Mouse (Mus musculus): ENCODE results near the gene Chd3. TPM values are rescaled to one million over a fixed set of nuclear protein-coding genes. Genes with fewer than 3 reads are reported as not detected.

Chd3 gene
- polyA plus RNA-seq, 1 experiment, result 25.7 TPM

- no peak overlapping the region for H3K4me3 ChIP-seq (ENCODE audit: low read depth, low read length)
- no peaks in the 10 kb centered on the region for H3K36me3 ChIP-seq (ENCODE audit: control insufficient read depth, insufficient read depth, low read length, poor library complexity, severe bottlenecking)
- H3K27ac ChIP-seq (ENCODE audit: insufficient read depth, low read length), result no peak overlapping the region
- H3K9me3 ChIP-seq (replicated peaks; ENCODE audit: control insufficient read depth, insufficient read depth, low read length, poor library complexity, severe bottlenecking), result no peaks in the 10 kb centered on the region
- peaks cover 14% of the 10 kb centered on the region for H3K27me3 ChIP-seq (ENCODE audit: control insufficient read depth, insufficient read depth, low read length, poor library complexity, severe bottlenecking)
- no peaks in the 10 kb centered on the region for H3K4me1 ChIP-seq (ENCODE audit: control insufficient read depth, insufficient read depth, low read length)
- no peak for TF ChIP-seq CTCF (IDR thresholded peaks at IDR 0.05; ENCODE audit: low read depth, low read length)
- no peak for TF ChIP-seq EP300 (IDR thresholded peaks at IDR 0.05; ENCODE audit: insufficient read depth, low read depth, low read length)
- no peak for TF ChIP-seq POLR2A (IDR thresholded peaks at IDR 0.05; ENCODE audit: insufficient read depth, low read length)
- no peak overlapping the region for H3K9ac ChIP-seq (ENCODE audit: low read depth, poor library complexity, severe bottlenecking)
Observed at GRCm38 (mm10) chr11:69372056-69372779, 3.0 kb upstream of the Chd3 start.

GRCm38 (mm10) chr11:69371601-69372000 is 2.4 kb upstream of the Chd3 start:
- no peaks in the 10 kb centered on the region for H3K4me1 ChIP-seq (ENCODE audit: control insufficient read depth, insufficient read depth, low read length)
- no peaks in the 10 kb centered on the region for H3K36me3 ChIP-seq (ENCODE audit: control insufficient read depth, insufficient read depth, low read length, poor library complexity, severe bottlenecking)
- H3K9ac ChIP-seq (ENCODE audit: low read depth, poor library complexity, severe bottlenecking), result no peak overlapping the region
- peaks cover 14% of the 10 kb centered on the region for H3K27me3 ChIP-seq (ENCODE audit: control insufficient read depth, insufficient read depth, low read length, poor library complexity, severe bottlenecking)
- H3K4me3 ChIP-seq (ENCODE audit: low read depth, low read length), result no peak overlapping the region
- H3K9me3 ChIP-seq (replicated peaks; ENCODE audit: control insufficient read depth, insufficient read depth, low read length, poor library complexity, severe bottlenecking), result no peaks in the 10 kb centered on the region
- no peak for TF ChIP-seq EP300 (IDR thresholded peaks at IDR 0.05; ENCODE audit: insufficient read depth, low read depth, low read length)
- TF ChIP-seq POLR2A (IDR thresholded peaks at IDR 0.05; ENCODE audit: insufficient read depth, low read length), result no peak
- no peak for TF ChIP-seq CTCF (IDR thresholded peaks at IDR 0.05; ENCODE audit: low read depth, low read length)
- no peak overlapping the region for H3K27ac ChIP-seq (ENCODE audit: insufficient read depth, low read length)

DNA sequence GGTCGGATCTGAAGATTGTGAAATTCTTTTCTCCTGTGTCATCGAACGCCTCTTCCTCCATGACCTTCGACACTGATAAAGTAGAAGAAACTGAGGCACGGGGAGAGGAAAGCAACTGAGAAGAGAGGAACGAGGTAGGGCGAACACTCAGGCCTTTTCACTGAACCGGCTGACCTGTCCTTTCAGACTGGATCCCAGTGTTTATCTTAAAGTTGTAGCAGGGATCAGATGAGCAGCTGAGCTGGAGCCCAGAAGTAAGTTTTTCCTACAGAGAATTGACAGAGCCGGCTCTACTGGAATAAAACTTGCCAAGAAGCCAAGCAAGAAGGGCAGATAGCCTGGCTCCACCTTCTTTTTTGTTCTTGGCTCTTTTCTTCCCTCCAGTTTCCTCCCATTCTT is 1.6 kb upstream of the Chd3 start:
- no peaks in the 10 kb centered on the region for H3K9me3 ChIP-seq (replicated peaks; ENCODE audit: control insufficient read depth, insufficient read depth, low read length, poor library complexity, severe bottlenecking)
- H3K36me3 ChIP-seq (ENCODE audit: control insufficient read depth, insufficient read depth, low read length, poor library complexity, severe bottlenecking), result no peaks in the 10 kb centered on the region
- TF ChIP-seq CTCF (IDR thresholded peaks at IDR 0.05; ENCODE audit: low read depth, low read length) (no peak), EP300 (IDR thresholded peaks at IDR 0.05; ENCODE audit: insufficient read depth, low read depth, low read length) (no peak), POLR2A (IDR thresholded peaks at IDR 0.05; ENCODE audit: insufficient read depth, low read length) (no peak)
- H3K9ac ChIP-seq (ENCODE audit: low read depth, poor library complexity, severe bottlenecking), result no peak overlapping the region
- H3K4me1 ChIP-seq (ENCODE audit: control insufficient read depth, insufficient read depth, low read length), result no peaks in the 10 kb centered on the region
- no peak overlapping the region for H3K4me3 ChIP-seq (ENCODE audit: low read depth, low read length)
- peaks cover 14% of the 10 kb centered on the region for H3K27me3 ChIP-seq (ENCODE audit: control insufficient read depth, insufficient read depth, low read length, poor library complexity, severe bottlenecking)
- peak overlapping the region; percentile 15; the same call in 1 of the 2 replicates for H3K27ac ChIP-seq (ENCODE audit: insufficient read depth, low read length)

DNA sequence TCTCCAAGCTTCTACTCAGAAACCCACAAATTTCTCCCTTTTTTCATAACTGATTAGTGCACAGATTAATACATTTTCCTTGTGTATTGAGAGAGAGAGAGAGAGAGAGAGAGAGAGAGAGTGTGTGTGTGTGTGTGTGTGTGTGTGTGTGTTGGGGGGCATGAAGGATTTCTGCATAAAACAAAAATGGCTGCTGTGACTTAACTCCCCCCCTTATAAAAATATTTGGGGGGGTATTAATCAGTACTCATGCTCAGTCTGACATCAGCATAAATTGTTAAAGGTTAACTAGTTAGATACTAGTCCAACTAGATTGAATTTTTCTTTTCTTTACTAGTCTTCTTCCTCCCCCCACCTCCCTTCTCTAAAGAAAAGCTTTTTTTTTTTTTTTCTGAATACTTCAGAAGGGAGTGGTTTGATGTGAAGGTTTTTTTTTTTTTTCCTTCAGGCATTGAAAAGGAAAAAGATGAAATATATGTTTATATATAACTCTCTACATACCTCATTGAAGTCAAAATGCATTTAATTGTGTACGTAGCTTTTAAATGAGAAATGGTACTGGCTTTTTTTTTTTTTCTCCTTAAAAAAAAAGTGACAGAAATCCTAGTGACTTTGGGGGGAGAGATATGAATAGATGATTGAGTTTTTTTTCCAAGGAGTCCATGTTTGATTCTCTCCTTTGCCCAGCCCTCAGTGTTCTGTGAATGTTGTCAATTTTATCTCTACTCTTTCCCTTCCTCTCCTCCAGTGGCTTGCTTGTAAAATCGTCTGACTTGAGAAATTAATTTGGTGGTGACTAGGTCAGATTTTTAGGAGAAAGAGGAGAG is 997 bp upstream of the Chd3 start:
- peak overlapping the region; percentile 15; the same call in 1 of the 2 replicates for H3K27ac ChIP-seq (ENCODE audit: insufficient read depth, low read length)
- peaks cover 14% of the 10 kb centered on the region for H3K27me3 ChIP-seq (ENCODE audit: control insufficient read depth, insufficient read depth, low read length, poor library complexity, severe bottlenecking)
- no peak overlapping the region for H3K4me3 ChIP-seq (ENCODE audit: low read depth, low read length)
- no peak overlapping the region for H3K9ac ChIP-seq (ENCODE audit: low read depth, poor library complexity, severe bottlenecking)
- TF ChIP-seq POLR2A (IDR thresholded peaks at IDR 0.05; ENCODE audit: insufficient read depth, low read length) (no peak), CTCF (IDR thresholded peaks at IDR 0.05; ENCODE audit: low read depth, low read length) (no peak), EP300 (IDR thresholded peaks at IDR 0.05; ENCODE audit: insufficient read depth, low read depth, low read length) (no peak)
- no peaks in the 10 kb centered on the region for H3K4me1 ChIP-seq (ENCODE audit: control insufficient read depth, insufficient read depth, low read length)
- H3K36me3 ChIP-seq (ENCODE audit: control insufficient read depth, insufficient read depth, low read length, poor library complexity, severe bottlenecking), result no peaks in the 10 kb centered on the region
- H3K9me3 ChIP-seq (replicated peaks; ENCODE audit: control insufficient read depth, insufficient read depth, low read length, poor library complexity, severe bottlenecking), result no peaks in the 10 kb centered on the region

- no peak for TF ChIP-seq POLR2A (IDR thresholded peaks at IDR 0.05; ENCODE audit: insufficient read depth, low read length)
- TF ChIP-seq EP300 (IDR thresholded peaks at IDR 0.05; ENCODE audit: insufficient read depth, low read depth, low read length), result no peak
- TF ChIP-seq CTCF (IDR thresholded peaks at IDR 0.05; ENCODE audit: low read depth, low read length), result no peak
- Histone ChIP-seq H3K27ac (ENCODE audit: insufficient read depth, low read length) (no peak overlapping the region), H3K4me1 (ENCODE audit: control insufficient read depth, insufficient read depth, low read length) (peaks cover 4% of the 10 kb centered on the region), H3K36me3 (ENCODE audit: control insufficient read depth, insufficient read depth, low read length, poor library complexity, severe bottlenecking) (no peaks in the 10 kb centered on the region), H3K9me3 (replicated peaks; ENCODE audit: control insufficient read depth, insufficient read depth, low read length, poor library complexity, severe bottlenecking) (no peaks in the 10 kb centered on the region), H3K4me3 (ENCODE audit: low read depth, low read length) (peak overlapping the region; percentile 81), H3K27me3 (ENCODE audit: control insufficient read depth, insufficient read depth, low read length, poor library complexity, severe bottlenecking) (peaks cover 14% of the 10 kb centered on the region), H3K9ac (ENCODE audit: low read depth, poor library complexity, severe bottlenecking) (peak overlapping the region; percentile 96)
Observed at GRCm38 (mm10) chr11:69368356-69369214, 621 bp downstream of the Chd3 start.

All from ES-Bruce4 (cell line).